Mouse (Mus musculus) thymus, postnatal 10 days (tissue): ENCODE data around the gene Thada.
A peak's percentile ranks its signal among the peaks of the same experiment; 100 is the strongest.

ENCODE experiments used
- DNase-seq, 2 experiments: peaks; one replicate each; pipeline ENCODE4 v3.0.0; 2021; ENCODE audit warnings: low spot score in 2 of 2

Gene Thada

DNA sequence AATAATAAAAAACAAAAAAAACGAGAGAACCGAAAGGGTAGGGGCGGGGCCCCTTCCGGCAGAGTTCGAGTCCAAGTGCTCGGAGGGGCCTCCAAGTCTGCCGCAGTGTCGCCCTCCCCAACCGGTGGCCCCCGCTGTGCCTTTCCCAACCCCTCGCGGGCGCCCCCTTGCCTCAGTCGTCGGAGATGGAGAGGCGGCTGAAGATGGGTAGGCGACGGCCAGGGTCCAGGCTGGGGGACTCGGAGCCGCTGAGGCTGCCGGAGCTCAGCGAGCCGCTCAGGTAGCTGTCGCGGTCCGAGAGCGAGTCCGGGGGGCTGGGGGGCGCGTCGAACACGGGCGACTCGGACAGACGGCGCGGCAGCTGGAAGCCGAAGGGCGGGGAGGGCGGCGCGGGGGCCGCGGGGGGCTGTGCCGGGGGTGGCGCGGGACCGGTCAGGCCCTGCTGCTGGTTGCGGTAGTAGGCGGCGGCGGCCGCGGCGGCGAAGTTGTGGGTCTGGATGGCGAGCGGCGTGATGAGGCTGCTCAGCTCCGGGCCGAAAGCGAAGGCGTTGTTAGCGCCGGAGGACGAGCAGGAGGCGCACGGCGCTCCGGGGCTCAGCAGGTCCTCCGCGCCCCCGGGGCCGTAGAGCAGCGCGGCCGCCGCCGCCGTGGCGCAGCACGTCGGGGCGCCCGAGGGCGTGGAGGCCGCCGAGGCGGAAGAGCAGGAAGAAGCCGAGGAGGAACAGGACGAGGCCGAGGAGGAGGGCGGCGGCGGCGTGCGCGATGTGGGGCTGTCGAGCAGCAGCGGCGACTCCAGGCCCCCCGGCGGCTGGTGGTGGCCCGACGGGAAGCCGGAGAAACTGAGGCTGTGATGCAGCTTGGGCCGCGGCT is 280.2 kb downstream of the Thada start:
- peak; percentile 93 to 97 for DNase-seq

DNA sequence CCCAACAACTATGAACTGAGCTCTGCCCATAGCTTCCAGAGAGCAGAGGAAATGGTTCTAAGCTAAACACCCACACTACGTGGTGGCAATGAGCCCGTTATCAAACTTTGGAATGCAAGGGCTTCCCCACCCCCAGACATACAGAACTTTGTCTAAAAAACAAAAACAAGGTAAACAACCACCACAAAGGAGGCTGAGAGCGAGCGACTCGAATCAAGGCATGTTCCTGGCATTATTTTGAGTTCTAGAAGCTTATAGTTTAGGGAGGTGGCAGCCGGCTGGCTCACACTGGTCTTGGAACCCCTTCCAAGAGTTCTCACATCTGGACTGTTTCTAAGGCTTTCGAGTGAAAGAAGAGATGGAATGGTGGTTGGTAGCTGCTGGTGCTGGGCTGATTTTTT is 281.0 kb downstream of the Thada start:
- DNase-seq: no peak

DNA sequence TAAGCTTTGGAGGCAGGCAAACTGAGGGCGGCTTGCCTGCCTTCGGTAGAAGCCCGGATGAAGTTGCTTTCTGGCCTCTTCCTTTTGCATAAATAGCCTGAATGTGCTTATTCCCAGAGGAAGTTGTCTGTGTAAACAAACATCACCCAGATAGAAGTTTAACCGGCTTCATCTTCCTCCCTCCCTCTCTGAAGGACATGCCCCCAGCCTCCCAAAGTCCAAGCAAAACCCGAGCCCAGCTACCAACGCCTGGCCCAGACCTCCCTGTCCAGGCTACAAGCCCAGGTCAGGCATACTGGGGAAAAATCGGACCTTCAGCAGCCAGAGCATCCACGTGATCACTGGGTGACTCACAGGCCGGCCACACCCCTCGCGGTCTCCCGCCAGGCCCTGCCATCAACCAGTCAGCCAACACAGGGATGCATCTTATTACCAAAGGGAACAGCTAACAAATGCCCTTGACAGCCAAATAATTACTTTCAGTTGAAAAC is 282.7 kb downstream of the Thada start:
- DNase-seq: no peak

DNA sequence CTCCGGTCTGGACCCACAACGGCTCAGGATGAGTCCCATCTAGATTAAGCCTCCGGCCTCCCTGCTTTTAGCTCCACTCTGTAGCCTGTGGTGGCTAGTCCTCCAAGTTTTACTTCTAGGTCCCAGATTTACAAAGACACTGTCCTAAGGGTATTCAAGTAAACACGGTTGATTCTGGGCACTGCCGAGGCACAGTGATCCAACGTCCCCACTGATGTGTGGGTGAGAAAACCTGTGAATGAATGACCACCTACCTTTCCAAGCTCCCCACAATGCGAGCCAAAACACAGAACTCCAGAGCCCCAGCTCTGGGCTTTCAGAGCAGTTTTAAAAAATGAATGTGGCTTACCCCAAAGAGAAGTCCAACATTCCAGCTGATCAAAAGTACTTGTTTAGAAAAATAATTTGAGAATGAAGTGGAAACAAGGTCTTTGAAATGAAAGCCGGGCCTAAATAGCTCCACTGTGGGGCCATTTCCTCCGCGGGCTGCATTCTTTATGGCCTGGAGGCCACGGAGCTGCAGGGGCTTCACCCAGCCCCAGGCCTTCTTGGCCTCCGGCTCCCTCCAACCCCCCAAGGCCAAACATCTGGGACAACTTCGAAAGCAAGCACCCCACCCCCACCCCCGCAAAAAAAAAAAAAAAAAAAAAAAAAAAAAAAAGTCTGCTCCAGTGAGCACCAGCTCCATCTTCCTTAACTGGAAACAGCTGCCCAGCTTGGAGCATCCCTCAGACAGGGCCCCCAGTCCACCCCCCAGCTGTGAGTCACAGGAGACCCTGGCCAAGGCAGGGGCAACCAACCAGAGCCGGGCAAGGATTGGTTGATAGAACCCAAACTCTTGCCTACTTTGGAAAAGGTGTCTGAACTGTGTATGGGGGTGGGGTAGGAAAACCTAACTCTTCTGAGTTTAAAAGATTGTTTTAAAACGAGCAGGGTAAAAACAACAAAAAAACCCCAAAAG is 283.4 kb downstream of the Thada start:
- peak in 1 of 2 experiments; percentile 54 for DNase-seq

DNA sequence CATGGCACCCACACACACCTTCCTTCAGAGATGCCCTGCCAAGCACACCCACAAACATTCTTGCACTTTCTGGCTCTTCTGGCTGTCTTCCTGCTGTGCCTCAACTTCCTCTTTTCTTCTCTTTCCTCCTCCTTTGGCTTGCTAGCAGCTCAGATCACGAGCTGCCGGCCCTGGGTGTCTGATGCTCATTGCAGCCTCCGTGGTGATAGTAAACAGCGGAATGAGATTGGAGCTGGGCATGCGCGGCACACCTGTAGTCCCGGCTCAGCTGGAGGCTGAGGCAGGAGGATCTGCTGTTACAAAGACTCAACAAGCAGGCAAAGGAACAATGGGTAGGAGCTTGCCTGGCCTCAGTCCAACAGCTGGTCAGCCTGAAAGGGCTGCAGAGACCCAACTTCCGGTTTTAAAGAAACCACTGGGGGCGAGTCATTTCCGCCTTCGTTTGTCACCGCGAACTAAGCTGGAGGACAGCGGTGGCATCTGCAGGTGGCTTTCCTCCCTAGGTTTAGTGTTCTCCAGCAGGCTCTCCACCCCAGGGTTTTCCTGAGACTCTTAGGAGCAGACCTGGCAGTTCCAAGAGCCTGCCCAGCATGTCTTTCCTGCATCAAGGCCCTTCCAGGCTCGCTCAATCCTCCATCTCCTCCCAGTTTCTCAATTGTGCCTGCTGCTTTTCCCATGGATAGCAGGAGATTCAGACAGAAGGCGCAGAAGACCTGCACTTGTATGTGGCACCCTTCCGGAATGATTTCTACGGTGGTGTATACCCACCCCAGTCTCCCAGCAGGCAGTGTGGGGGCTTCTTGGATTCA is 284.3 kb downstream of the Thada start:
- DNase-seq: peak; percentile 65 to 71

DNA sequence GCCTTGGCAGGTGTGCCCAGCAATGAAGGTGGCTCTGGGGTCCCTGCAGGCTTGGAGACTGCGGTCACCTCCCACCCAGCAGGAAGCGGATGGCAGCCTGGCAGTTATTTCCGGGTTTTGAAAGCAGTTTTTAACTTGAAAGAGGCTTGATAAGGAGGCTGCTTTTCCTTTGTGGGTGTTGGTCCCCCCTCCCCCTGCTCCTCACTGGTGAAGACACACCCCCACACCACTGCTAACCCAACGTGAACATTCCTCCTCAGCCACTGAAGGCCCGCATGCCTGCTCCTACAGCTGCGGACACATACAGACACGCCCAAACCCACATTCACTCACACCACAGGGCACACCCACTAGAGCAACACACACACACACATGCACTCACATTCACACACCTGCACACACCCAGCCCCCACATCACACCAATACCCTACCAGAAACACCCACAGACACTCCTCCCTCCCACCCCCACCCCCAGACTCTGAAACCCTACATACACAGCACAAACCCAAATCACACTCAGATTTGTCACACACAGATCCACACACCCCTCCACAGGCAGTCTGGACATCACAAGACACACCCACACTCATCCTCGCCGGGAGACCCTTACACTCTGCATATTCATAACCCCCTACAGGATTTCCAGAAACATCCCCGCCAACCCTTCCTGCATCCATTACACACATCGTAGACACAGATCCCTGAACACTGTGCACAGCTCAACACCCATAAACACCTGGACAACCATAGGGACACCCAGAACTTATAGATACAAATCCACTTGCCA is 285.1 kb downstream of the Thada start:
- peak; percentile 88 to 93 for DNase-seq

DNA sequence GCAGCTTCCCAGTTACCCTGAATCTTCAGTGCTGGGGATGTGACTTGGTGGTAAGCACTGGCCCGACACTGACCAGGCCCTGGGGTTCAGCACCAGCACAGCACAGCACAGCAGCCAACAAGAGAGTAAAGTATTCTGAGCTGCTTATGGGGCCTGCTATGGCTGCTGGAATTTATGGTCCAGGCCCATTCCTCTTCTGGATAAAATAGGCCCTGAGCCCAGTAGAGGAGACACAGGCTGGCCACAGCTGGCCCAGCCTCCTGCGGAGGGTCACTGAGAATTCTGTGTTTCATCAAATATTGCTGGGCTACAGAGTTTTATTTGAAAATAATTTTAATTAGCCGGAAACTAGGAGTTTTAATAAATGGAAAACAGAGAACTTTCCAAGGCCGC is 286.0 kb downstream of the Thada start:
- no peak for DNase-seq

DNA sequence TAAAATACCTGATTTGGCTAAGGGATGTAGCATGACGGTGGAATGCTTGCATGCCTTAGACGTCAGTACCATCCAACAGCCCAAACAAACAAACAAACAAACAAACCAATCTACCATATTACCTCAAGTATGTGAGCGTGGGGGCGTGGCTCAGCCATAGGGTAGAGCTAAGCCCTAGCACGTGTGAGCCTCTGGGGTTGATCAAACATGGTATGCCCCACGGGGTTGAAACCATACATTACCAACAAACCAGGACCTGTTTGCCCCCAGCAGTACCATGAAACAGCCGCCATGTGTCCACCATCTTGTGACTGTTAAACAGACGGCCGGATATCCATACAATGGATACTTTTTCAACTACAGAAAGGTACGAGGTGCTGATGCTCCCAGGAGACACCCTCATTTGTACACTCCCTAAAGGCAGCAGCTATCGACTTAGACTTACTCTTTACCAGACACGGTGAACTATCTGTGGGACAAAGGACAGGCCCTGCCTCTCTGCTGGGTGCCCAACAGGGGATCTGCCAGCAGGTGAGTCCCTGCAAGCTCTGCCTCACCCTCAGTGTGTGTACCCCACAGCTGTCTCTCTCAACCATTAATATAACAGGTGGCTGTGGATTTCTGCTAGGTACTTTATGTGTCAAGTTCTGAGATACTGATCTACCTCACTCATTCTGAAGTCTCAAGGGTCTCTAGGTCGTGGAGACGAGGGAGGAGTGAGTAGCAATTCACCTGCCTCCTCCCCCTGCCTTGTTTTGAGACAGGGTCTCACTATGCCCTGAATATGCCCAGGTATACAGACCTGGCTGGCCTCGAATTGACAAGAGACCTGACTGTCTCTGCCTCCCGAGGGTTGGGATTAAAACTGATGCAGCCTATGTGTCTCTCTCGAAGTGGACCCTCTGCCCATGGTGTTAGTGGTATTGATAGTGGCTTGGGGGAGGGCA is 286.7 kb downstream of the Thada start:
- peak in 1 of 2 experiments; percentile 23 for DNase-seq

DNA sequence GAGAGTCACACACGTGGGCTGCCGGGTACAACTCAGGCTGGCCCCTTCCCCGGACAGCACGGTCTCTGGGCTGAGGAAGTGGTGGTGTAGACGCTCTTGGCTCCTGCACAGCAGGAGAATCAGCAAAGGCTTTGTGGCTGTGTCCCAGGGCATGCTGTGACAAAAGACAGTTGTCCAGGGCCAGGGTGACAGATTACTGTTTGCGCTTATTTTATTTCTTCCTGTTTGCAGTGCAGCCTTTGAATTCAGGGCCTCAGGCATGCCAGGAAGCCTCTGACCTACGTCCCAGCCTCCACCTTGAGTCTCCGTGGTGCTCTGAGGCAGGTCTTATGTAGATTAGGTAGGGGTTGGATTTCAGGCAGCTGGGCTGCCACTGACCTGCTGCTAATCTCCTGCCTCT is 288.5 kb downstream of the Thada start:
- DNase-seq: peak in 1 of 2 experiments; percentile 10

DNA sequence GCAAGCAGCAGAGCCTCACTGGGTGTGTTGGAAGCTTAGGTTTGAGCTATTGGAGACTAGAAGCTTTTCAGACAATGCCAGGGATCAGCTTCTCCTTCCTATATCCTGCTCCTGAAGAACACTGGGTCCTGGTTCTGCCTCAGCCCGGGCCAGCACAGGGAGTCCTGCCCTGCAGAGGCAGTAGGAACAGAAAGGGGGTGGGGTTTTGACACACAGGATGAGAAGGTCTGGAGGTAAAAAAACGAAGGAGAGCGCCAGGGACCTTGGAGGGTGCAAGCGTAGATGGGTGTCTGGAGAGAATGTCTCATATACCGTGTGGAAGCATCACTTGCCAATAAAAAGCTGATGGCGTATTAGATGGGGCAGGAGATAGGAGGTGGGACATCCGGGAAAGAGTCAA is 289.6 kb downstream of the Thada start:
- peak in 1 of 2 experiments; percentile 3 for DNase-seq

DNA sequence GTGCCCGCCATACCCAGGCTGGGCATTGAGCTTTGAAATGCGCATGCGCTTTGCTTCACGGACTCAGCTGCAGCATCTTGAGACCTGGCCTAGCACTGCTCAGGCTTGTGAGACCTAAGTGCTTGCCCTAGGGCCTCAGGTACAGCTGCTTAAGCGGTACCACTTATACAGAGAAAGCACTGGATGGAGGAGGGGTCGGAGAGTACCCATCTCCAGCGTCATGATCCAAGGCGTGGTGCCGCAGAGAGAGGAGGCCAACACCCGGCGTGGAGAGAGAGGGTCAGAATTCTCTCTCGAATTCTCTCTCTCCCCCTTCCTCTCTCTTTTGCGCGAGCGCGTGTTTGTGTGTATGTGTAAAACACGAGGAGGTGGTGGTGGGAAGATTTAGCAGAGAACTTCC is 290.8 kb downstream of the Thada start:
- peak in 1 of 2 experiments; percentile 3 for DNase-seq

DNA sequence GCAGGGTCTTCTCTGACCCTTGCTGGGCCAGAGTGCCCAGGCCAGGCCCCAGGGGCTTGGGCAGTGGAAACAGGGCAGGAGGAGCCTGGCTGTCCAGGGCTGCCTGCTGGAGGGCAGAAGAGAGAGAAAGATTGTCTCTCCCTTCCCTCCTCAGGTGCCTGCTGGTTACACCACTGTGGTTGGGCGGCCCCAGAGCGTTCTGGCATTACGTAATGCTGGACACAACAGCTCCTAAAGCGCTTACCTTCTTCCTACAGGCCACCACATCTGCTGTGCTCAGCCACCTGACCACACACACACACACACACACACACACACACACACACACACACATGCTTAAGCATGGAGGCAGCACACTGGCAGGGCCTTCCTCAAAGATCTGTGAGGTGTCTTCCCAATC is 298.6 kb downstream of the Thada start:
- DNase-seq: no peak

DNA sequence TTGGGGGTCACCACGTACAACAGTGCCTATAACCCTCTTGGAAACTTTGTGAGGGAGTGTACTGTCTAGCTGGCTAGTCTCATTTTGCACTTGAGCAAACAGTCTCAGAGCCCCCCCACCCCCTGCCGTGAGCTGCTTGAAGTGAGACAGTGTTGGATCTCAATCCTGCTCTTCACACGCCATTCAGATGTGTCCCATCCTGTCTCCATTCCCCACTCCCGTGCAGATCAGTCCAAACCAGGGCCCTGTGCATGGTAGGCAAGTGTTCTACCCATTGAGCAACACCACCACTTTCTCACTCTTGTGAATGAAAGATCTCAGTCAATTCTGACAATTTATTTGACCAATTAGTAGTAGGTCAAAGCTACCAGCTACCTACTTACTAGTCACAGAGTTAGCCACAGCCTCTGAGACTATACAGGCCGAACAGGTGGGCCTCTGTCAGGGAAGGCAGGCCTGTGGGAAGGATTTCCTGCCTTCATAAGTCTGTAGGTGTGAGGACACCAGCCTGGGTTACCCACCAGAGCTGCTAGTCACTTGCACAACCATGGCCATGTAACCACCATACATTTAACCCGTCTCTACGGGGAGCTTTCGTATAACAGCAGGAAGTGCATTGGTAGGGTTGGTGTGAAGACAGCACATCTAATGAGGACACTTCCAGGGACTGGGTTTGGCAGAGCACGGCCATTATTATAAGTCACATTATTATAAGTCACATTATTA is 299.7 kb downstream of the Thada start:
- peak in 1 of 2 experiments; percentile 10 for DNase-seq

DNA sequence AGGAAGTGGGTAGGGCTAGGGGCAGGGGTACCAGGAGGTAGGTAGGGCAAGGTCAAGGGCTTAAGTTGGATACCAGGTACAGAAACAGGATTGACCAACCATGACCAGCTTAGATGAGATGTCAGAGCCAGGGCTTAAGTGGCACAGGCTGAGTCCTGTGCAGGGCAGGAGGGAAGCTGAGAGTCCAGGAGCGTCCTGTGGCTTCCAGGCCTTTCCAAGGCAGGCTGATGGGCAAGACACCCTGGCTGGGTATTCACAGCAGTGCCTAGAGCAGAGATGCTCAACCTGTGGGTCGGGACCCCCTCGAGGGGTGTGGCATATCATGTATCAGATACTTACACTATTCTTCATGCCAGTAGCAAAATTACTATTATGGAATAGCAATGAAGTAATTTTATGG is 300.3 kb downstream of the Thada start:
- no peak for DNase-seq

DNA sequence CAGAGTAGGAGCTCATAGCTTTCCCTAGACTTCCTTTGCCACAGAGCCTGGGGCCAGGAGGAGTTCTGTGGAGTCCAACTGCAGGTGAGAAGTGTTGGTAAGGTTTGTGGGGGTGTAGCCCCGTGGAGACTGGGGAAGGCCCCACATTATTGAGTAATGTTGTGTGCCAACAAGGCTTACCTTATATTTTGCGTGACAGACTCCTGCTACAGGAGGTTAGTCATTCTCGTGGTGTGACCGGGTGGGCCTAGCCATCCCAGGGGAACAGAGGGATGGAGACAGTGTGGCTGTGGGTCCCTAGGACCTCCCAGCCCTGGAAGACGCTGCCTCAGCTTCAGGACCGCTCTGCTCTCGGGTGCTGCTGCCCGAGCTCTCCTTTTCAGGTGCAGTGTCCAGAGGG is 301.9 kb downstream of the Thada start:
- DNase-seq: peak; percentile 3 to 7

DNA sequence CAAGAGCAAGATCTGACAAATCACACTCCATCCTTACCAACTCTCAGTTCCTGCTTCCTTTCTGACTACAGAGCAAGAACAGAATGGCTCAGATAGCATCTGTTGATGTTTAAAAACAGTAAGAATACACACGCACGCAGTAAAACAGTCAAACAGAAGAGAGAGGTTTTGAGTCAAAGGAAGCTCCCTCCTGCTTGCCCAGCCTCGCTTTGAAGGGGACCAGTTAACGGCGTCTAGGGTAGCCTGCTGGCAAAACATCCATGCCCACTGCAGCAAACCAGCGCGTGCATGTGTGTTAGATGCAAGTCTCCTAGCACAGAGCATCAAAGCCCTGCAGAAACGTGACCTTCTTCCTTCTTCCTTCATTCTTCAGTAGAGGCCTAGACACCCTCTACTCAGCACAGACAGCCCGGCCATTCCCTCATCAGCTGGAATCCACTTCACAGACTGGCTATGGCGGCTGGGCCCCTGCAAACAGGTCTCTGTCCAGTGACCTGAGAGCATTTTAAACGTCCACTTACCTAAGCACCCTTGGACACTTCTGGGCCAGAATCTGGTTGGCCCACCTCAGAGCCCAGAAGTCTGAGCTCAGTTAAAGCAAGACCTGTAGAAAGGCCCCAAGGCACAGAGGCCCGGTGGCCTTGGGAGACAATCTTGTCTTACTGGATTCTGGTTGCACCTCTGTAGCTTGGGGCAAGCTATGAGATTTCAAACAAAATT is 302.8 kb downstream of the Thada start:
- peak in 1 of 2 experiments; percentile 32 for DNase-seq

DNA sequence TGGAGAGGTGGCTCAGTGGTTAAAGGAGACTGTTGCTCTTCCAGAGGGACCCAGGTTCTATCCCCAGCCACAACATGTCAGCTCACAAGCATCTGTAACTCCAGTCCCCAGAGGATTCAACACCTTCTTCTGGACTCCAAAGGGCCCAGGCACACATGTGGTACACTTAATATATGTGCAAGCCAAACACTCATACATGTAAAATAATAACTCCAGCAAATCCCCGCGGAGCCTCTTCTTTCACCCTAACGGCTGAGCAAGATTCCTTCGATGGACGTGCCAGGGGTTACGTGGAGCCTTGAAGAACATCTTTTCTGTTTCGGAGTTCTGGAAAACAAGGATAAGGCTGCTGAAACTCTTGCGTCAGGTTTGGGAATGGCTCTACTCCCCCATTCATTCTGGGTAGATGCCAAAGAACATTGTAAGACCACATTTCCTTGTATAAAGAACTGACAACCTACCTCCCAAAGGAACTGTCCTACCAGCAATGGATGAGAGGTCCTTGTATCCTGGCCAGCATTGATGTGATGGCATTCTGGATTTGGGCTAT is 303.7 kb downstream of the Thada start:
- peak in 1 of 2 experiments; percentile 3 for DNase-seq
